Mouse (Mus musculus) lung, postnatal 0 days (tissue): ENCODE data around the gene AW549877.

Experiments used
- CTCF ChIP-seq: IDR thresholded peaks from 2 replicates; pipeline ENCODE4 v1.5.1; 2016; ENCODE audit warnings: antibody characterized with exemption, mild to moderate bottlenecking
- EP300 ChIP-seq: IDR thresholded peaks from 2 replicates; pipeline ENCODE4 v1.6.1; 2016; ENCODE audit warnings: antibody characterized with exemption, mild to moderate bottlenecking, control low read depth

- TF ChIP-seq CTCF: no peak
- no peak for TF ChIP-seq EP300
These were observed 40.6 kb downstream of the AW549877 start for GRCm38 (mm10) chr15:3954971-3955370.
